Mouse (Mus musculus) erythroblast, embryonic 14.5 days (primary cell): ENCODE results near the gene Hist1h2bp. TPM values are rescaled to one million over a fixed set of nuclear protein-coding genes. Genes with fewer than 3 reads are reported as not detected.
A peak's percentile ranks its signal among the peaks of the same experiment; 100 is the strongest.
"Not testable (repeated sequence)": the region's sequence is repeated elsewhere in the genome, so short reads cannot be mapped to it uniquely, and the experiment has no call there.

ENCODE experiments used
- H3K27me3 ChIP-seq: 2 replicates; pipeline ENCODE4 v1.6.1; 2012; ENCODE audit warnings: inconsistent platforms; ENCODE audit not compliant: control insufficient read depth
- H3K36me3 ChIP-seq: 2 replicates; pipeline ENCODE4 v1.6.1; 2012; ENCODE audit warnings: mild to moderate bottlenecking, inconsistent platforms; ENCODE audit not compliant: control insufficient read depth
- H3K4me1 ChIP-seq: 2 replicates; pipeline ENCODE4 v1.6.1; 2012; ENCODE audit warnings: inconsistent platforms; ENCODE audit not compliant: control insufficient read depth
- H3K4me3 ChIP-seq: replicated peaks from 2 replicates; pipeline ENCODE3; 2012; ENCODE audit warnings: moderate library complexity, mild to moderate bottlenecking, inconsistent platforms
- H3K9me3 ChIP-seq: 2 replicates; pipeline ENCODE4 v1.6.1; 2012; ENCODE audit warnings: low read length, inconsistent platforms, mixed read lengths; ENCODE audit not compliant: control insufficient read depth
- GATA1 ChIP-seq: IDR thresholded peaks from 2 replicates; pipeline ENCODE4 v1.6.1; 2012; ENCODE audit warnings: low read length, inconsistent platforms, mixed read lengths
- TAL1 ChIP-seq: IDR thresholded peaks from 3 replicates; pipeline ENCODE4 v1.6.1; 2012; ENCODE audit warnings: low read length, inconsistent platforms, mixed read lengths
- polyA plus RNA-seq: library from polyadenylated mRNA; stranded (reverse); fragments of >175 nt; gene quantifications from 2 replicates; pipeline ENCODE4 v1.2.3, GENCODE M21; 2012

Hist1h2bp gene
- polyA plus RNA-seq = 2.2 and 5.1 TPM in 2 replicates

DNA sequence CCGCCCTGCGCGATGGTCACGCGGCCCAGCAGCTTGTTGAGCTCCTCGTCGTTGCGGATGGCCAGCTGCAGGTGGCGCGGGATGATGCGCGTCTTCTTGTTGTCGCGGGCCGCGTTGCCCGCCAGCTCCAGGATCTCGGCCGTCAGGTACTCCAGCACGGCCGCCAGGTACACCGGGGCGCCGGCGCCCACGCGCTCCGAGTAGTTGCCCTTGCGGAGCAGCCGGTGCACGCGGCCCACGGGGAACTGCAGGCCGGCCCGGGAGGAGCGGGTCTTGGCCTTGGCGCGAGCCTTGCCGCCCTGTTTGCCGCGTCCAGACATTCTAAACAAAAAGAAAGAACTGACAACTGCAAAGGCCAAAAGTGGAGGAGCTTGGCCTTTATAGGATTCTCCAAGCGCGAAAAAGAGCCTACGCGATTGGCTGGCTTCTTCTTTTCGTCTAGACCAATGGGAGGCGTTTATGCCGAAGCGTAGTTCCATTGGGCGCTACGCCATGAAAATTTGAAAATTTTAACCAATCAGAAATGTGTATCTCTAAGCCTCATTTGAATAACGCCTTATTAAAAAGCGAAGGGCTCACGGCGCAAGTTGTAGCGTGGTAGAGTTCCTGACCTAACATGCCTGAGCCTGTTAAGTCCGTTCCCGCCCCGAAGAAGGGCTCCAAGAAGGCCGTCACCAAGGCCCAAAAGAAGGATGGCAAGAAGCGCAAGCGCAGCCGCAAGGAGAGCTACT is at the start of gene Hist1h2bp, which contains the start of gene Hist1h2an:
Gene Hist1h2bp, plus strand, starts transcription at position 563 of the 731 bp plus-strand sequence.
Gene Hist1h2an, minus strand, starts transcription at position 320 of the 731 bp plus-strand sequence.
- Histone ChIP-seq H3K27me3 (peaks cover 11% of the 10 kb centered on the region), H3K4me3 (peak within 1 kb of the TSS; percentile 67), H3K4me1 (peaks cover 68% of the 10 kb centered on the region)
- H3K36me3 ChIP-seq, H3K9me3 ChIP-seq: not testable (repeated sequence)

DNA sequence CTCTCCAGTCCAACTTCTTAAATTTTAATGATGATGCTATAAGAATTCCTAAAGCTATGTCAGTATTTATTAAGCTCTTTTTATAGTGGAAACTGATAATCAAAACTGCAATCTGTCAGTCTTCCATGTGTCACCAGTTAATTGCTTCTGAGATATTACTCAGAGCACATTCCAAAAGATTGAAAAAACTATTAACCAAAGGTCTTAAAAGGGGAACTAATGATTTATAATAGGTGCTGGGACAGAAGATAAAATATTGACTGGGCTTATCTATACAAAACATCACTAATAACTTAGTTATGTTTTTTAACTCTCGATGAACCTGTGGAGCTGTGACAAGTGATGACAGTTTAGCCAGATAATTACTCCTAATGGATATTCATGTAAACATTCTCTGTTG is 42.3 kb upstream of the Hist1h2bp start:
- peaks cover 42% of the 10 kb centered on the region for H3K36me3 ChIP-seq
- H3K27me3 ChIP-seq = no peaks in the 10 kb centered on the region
- TF ChIP-seq TAL1 = no peak
- no peak for TF ChIP-seq GATA1

DNA sequence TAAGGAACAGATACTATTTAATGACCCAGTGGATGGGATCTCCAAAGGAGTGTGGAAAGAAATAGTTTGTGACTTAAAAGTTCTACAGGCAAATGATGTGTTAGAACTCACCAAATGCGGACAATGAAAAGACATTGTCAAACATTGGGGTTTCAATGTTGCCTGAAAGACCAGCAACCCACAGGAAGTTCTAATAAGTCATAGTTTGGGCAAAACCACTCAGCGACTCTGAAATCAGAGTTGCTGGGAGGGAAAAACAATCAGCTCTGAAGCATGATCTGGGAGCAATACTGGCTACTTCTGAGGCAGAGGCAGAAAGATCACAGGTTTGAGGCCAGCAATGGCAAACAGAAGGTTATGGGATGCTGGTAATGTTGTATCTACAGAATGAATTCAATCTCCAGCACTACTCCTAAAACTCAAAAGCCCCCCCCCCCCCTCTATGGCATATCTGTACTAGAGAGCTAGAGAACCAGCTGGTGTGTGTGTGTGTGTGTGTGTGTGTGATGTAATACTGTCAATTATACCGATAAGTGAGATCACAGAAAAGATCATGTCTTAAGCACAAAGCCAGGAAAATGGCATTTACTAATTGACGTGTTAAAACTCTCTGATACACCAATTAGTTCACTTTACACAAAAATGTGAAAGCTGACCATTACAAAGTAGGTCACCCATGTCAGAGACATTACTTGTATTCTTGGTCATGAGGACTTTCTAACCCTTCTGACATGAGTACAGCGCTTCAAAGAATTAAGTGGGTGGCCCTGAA is 37.7 kb upstream of the Hist1h2bp start:
- peaks cover 59% of the 10 kb centered on the region for H3K4me1 ChIP-seq
- H3K27me3 ChIP-seq = no peaks in the 10 kb centered on the region
- peak overlapping the region; percentile 68 for H3K4me3 ChIP-seq
- no peak for TF ChIP-seq TAL1
- TF ChIP-seq GATA1 = no peak
- H3K36me3 ChIP-seq = peaks cover 36% of the 10 kb centered on the region
- no peaks in the 10 kb centered on the region for H3K9me3 ChIP-seq

More for the DNA sequence above, 42.3 kb upstream of the Hist1h2bp start:
- H3K4me1 ChIP-seq = peaks cover 37% of the 10 kb centered on the region
- no peak overlapping the region for H3K4me3 ChIP-seq
- H3K9me3 ChIP-seq = no peaks in the 10 kb centered on the region

DNA sequence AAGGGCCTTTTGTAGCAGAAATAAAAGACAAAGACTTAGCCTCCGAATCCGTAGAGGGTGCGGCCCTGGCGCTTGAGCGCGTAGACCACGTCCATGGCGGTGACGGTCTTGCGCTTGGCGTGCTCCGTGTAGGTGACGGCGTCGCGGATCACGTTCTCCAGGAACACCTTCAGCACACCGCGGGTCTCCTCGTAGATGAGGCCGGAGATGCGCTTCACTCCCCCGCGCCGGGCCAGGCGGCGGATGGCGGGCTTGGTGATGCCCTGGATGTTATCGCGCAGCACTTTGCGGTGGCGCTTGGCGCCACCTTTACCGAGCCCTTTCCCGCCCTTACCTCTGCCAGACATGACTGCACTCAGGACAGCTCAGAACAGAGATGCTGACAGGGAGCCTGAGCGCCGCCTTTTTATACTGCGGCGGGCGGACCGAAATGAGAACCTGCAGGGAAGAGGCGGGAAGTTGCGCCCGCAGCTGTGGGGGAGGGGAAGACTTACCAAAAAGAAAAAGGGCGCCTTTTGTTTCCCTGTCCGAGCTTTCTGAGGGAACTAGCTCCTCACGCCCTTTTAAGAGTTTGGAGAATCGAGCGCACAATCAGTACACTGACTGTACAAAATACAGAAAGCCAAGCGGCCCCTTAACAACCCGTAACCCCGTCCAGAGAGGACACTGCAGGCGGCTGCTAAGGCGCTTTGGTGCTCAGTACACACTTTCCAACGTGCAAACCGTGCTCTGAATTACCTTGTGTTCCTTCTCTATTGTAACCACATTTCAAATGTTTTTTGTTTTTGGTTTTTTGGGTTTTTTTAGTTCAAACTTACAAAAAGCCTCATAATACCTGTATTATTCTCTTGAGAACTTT is 36.9 kb upstream of the Hist1h2bp start, which contains the start of gene Hist1h4k:
Gene Hist1h4k, minus strand, starts transcription at position 347 of the 859 bp plus-strand sequence.
- H3K4me1 ChIP-seq = peaks cover 61% of the 10 kb centered on the region
- peak within 1 kb of the TSS; percentile 68 for H3K4me3 ChIP-seq
- not testable (repeated sequence) for H3K27me3 ChIP-seq, H3K9me3 ChIP-seq
- peaks cover 35% of the 10 kb centered on the region for H3K36me3 ChIP-seq

DNA sequence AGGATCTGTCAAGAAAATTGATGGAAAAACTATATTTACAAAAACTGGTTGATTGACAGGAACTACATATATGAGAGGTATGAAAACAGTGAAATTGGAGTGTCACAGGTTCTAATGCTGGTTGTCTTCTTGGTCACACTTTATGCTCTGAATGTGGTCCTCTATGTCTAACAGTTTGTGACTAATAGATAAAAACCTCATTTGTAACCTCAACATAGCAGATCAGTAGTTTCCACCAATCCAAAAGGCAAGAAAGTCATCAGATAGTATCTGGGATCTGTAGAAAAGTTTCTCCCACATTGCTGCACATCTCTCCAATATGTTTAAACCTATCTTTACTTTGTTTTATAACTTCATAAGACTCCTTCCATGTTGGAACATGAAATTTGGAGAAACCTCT is 35.8 kb upstream of the Hist1h2bp start:
- Histone ChIP-seq H3K36me3 (peaks cover 25% of the 10 kb centered on the region), H3K27me3 (no peaks in the 10 kb centered on the region), H3K4me1 (peaks cover 60% of the 10 kb centered on the region), H3K4me3 (peak overlapping the region; percentile 64), H3K9me3 (no peaks in the 10 kb centered on the region)
- no peak for TF ChIP-seq GATA1

DNA sequence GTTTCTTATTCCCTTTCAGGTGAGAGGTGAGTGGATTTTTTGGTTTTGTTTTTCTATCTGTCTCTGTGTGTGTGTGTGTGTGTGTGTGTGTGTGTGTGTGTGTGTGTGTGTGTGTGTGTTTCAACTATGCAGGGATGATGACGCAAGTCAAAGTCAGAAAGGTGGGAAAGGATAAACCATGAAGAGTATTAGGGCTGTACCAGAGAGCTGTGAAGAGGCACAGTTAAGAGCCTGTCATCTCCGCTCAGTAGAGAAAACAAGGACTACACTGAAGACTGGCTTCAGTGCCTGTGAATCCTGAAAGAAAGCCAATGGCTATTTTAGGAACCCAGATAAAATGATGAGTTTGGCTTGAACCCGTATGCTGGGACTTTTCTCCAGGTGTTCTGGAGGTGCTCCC is 35.4 kb upstream of the Hist1h2bp start:
- peaks cover 60% of the 10 kb centered on the region for H3K4me1 ChIP-seq
- peak overlapping the region; percentile 64 for H3K4me3 ChIP-seq

DNA sequence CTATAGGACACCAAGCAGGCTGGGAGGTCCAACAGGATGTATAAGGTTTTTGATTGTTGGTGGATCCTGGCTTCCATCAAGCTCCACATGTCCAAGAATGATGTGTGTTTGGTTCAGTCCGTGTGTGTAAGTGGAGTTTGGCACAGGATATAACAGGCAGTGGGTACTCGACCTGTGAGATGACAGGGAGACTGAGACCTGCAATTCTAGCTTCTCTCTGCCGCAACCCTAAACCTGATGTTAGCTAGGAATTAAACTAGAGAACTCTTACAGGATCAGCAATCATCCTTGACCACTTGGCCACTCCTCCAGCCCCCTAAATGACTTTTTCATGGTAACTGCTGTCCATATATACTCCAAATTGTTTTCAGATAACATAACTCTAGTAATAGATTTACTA is 34.9 kb upstream of the Hist1h2bp start:
- Histone ChIP-seq H3K27me3 (no peaks in the 10 kb centered on the region), H3K9me3 (no peaks in the 10 kb centered on the region), H3K4me1 (peaks cover 58% of the 10 kb centered on the region), H3K4me3 (peak overlapping the region; percentile 64), H3K36me3 (peaks cover 21% of the 10 kb centered on the region)
- TF ChIP-seq GATA1 = no peak
- no peak for TF ChIP-seq TAL1

More for the DNA sequence above, 35.4 kb upstream of the Hist1h2bp start:
- TF ChIP-seq GATA1 (no peak), TAL1 (no peak)
- Histone ChIP-seq H3K9me3 (no peaks in the 10 kb centered on the region), H3K36me3 (peaks cover 23% of the 10 kb centered on the region), H3K27me3 (no peaks in the 10 kb centered on the region)

DNA sequence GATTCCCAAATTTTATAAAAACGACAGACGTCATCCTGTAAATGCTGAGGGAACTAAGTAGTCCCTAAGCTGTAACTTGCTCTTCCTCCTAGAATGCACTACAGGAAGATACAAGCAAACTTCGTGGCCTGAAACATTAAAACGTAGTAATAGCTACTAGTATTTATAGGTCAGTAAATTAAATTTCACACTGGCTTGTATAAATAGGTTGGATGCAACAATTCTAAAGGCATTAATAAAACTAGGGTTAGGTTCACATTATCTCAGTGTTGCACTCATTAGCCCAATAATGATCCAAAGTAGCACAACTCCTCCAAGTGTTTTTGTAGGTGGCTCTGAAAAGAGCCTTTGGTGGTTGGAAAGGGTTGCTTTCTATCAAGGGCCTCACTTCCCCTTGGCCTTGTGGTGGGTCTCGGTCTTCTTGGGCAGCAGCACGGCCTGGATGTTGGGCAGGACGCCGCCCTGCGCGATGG is 34.2 kb upstream of the Hist1h2bp start:
- no peaks in the 10 kb centered on the region for H3K9me3 ChIP-seq
- H3K36me3 ChIP-seq = peaks cover 19% of the 10 kb centered on the region
- peak overlapping the region; percentile 64 for H3K4me3 ChIP-seq
- H3K27me3 ChIP-seq = no peaks in the 10 kb centered on the region
- TF ChIP-seq GATA1 = no peak
- no peak for TF ChIP-seq TAL1
- H3K4me1 ChIP-seq = peaks cover 54% of the 10 kb centered on the region
